Mouse (Mus musculus) adipocyte (in vitro differentiated cells): ENCODE data around the gene Gm3629.
"Not testable (repeated sequence)": the region's sequence is repeated elsewhere in the genome, so short reads cannot be mapped to it uniquely, and the experiment has no call there.

Experiments used
- DNase-seq: peaks from one replicate; pipeline ENCODE4 v3.0.0-alpha.2; 2016; ENCODE audit warnings: low spot score

The Gm3629 gene

DNA sequence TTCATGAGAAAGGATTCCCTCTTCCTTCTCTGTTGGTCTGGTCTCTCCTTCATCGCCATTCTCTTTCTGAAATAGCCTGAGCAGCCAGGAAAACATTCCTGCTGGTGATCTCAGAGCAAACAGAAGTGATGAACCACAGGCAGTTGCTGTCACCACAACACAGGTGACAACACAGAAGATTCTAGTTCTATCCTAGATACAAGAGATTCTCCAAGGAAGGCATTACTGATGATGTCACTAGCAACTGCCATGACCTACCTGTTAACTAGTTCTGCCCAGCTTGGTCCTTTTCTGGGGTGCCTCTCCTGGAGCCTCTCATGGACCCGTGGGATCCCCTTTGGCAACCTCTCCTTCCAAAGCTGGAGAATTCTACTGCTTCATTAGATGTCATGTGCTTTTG, at the start of gene Gm3629:
TSS of gene Gm3629 (minus strand) at position 101 of the 400 bp plus-strand sequence.
- DNase-seq = not testable (repeated sequence)

DNA sequence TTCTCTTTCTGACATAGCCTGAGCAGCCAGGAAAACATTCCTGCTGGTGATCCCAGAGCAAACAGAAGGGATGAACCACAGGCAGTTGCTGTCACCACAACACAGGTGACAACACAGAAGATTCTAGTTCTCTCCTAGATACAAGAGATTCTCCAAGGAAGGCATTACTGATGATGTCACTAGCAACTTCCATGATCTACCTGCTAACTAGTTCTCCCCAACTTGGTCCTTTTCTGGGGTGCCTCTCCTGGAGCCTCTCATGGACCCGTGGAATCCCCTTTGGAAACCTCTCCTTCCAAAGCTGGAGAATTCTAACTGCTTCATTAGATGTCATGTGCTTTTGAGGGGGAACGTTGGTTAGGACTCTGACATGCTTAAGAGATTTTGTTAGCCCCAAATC, 31.9 kb upstream of the Gm3629 start, which contains the start of gene Gm3460:
TSS of gene Gm3460 (minus strand) at position 101 of the 400 bp plus-strand sequence.
- DNase-seq = not testable (repeated sequence)

DNA sequence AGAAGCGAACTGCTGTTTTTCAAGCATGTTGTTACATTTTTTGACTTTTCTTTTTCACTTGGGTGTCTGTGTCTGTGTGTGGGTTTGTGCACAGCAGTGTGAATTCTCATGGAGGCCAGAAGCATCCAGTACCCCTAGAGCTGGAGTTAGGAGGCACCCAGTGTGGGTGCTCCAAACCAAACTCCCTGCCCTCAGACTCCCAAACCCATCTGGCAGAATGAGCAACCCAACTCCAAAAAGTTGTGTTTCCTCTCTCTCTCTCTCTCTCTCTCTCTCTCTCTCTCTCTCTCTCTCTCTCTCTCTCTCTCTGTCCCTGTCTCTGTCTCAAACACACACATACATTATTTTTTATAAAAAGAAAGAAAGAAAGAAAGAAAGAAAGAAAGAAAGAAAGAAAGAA, 16.0 kb upstream of the Gm3629 start:
- DNase-seq = not testable (repeated sequence)

DNA sequence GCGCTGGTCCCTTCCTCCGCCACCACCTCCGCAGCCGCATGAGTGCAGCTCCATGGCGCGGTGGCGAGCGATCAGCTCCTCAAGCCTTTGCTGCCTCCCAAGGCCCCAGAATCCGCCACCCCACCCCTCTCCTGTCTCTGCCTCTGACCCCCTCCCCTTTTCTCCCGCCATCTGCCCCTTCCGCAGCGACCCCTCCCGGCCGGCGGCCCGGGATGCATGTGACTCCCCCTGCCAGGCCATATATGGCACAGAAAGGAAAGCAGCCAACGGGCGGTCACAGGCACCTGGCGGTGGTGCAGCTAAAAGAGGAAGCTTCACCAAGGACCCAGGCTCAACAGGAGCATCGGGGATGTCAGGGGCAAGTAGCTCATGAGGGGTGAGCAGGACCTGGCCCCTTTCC, 14.6 kb upstream of the Gm3629 start:
- not testable (repeated sequence) for DNase-seq

DNA sequence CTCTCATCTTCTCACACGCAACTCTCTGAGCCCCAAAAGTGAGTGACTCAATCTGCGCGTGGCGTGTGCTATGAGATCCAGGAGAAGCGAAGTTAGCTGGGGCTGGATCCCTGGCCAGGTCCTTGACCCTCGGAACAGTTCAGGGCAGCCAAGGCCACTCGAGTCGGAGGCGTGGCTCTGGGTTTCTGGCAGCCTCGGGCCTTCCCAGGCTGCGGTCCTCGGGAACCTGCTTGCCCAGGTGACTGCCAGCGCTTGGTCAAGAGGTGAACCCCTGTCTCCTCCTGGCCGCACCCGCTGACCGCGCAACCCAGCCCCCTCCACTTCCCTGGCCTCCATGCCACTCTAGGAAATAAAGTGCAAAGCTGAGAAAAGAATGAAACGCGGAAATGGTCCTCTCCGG, 14.1 kb upstream of the Gm3629 start:
- not testable (repeated sequence) for DNase-seq

DNA sequence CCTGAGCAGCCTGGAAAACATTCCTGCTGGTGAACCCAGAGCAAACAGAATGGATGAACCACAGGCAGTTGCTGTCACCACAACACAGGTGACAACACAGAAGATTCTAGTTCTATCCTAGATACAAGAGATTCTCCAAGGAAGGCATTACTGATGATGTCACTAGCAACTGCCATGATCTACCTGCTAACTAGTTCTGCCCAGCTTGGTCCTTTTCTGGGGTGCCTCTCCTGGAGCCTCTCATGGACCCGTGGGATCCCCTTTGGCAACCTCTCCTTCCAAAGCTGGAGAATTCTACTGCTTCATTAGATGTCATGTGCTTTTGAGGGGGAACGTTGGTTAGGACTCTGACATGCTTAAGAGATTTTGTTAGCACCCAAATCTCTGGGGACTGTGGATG, 53.2 kb downstream of the Gm3629 start, which contains the start of gene Gm8356:
TSS of gene Gm8356 (minus strand) at position 101 of the 400 bp plus-strand sequence.
- not testable (repeated sequence) for DNase-seq
